Mouse (Mus musculus): ENCODE measurements around the gene Knstrn. TPM values are rescaled to one million over a fixed set of nuclear protein-coding genes. Genes with fewer than 3 reads are reported as not detected.

Gene Knstrn
- polyA plus RNA-seq, 1 experiment from 2014 or later, result 106 TPM

GRCm38 (mm10) chr2:118862340-118862675, 48.5 kb downstream of the Knstrn start:
- no peaks in the 10 kb centered on the region for H3K27me3 ChIP-seq (ENCODE audit: control insufficient read depth, insufficient read depth, low read length)
- H3K9ac ChIP-seq (ENCODE audit: low read length), result peak overlapping the region; percentile 68
- peak overlapping the region; percentile 17 to 41; a peak in 1 of 4 replicates for H3K27ac ChIP-seq (replicated peaks in 1 of 2; ENCODE audit: control insufficient read depth in 1 of 2, insufficient read depth in 1 of 2, low read depth in 2 of 2, low read length in 2 of 2)

GRCm38 (mm10) chr2:118870601-118871000, 56.8 kb downstream of the Knstrn start:
- ATAC-seq (ENCODE audit: insufficient number of reproducible peaks, insufficient read depth, low FRiP score, low read depth), result no peak
- H3K36me3 ChIP-seq (ENCODE audit: control insufficient read depth, insufficient read depth, low read length), result peaks cover 40% of the 10 kb centered on the region

More at GRCm38 (mm10) chr2:118862340-118862675, 48.5 kb downstream of the Knstrn start:
- peak overlapping the region; percentile 69 for H3K4me2 ChIP-seq (ENCODE audit: low read length)
- peak overlapping the region; percentile 53 to 70 for H3K4me3 ChIP-seq (ENCODE audit: control insufficient read depth in 1 of 2, insufficient read depth in 1 of 2, low read depth in 1 of 2, low read length in 2 of 2)
- H3K36me3 ChIP-seq (ENCODE audit: control insufficient read depth, insufficient read depth, low read length), result no peaks in the 10 kb centered on the region
- no peaks in the 10 kb centered on the region for H3K9me3 ChIP-seq (ENCODE audit: control insufficient read depth, low read length)
- ATAC-seq (ENCODE audit: insufficient number of reproducible peaks, insufficient read depth, low FRiP score, low read depth), result no peak
- H3K4me1 ChIP-seq (ENCODE audit: control insufficient read depth in 2 of 2, insufficient read depth in 2 of 2, low read length in 2 of 2), result peaks cover 0 to 14% of the 10 kb centered on the region in 2 experiments; a peak in 3 of 4 replicates
- 43% methylated on average over 3 of the region's 3 CpGs for WGBS

GRCm38 (mm10) chr2:118871032-118871431, 57.2 kb downstream of the Knstrn start:
- Histone ChIP-seq H3K4me3 (ENCODE audit: control insufficient read depth in 1 of 2, insufficient read depth in 1 of 2, low read depth in 1 of 2, low read length in 2 of 2) (no peak overlapping the region), H3K36me3 (ENCODE audit: control insufficient read depth, insufficient read depth, low read length) (peaks cover 42% of the 10 kb centered on the region), H3K27ac (replicated peaks in 1 of 2; ENCODE audit: control insufficient read depth in 1 of 2, insufficient read depth in 1 of 2, low read depth in 2 of 2, low read length in 2 of 2) (no peak overlapping the region), H3K27me3 (ENCODE audit: control insufficient read depth, insufficient read depth, low read length) (no peaks in the 10 kb centered on the region), H3K4me1 (ENCODE audit: control insufficient read depth in 2 of 2, insufficient read depth in 2 of 2, low read length in 2 of 2) (peaks cover 3 to 7% of the 10 kb centered on the region in 2 experiments; a peak in 2 of 4 replicates), H3K9ac (ENCODE audit: low read length) (no peak overlapping the region), H3K4me2 (ENCODE audit: low read length) (no peak overlapping the region), H3K9me3 (ENCODE audit: control insufficient read depth, low read length) (no peaks in the 10 kb centered on the region)
- 69% methylated on average over 1 of the region's 1 CpGs for WGBS
- ATAC-seq (ENCODE audit: insufficient number of reproducible peaks, insufficient read depth, low FRiP score, low read depth), result no peak

More at GRCm38 (mm10) chr2:118870601-118871000, 56.8 kb downstream of the Knstrn start:
- Histone ChIP-seq H3K4me3 (ENCODE audit: control insufficient read depth in 1 of 2, insufficient read depth in 1 of 2, low read depth in 1 of 2, low read length in 2 of 2) (no peak overlapping the region), H3K9ac (ENCODE audit: low read length) (no peak overlapping the region), H3K27me3 (ENCODE audit: control insufficient read depth, insufficient read depth, low read length) (no peaks in the 10 kb centered on the region), H3K9me3 (ENCODE audit: control insufficient read depth, low read length) (no peaks in the 10 kb centered on the region), H3K27ac (replicated peaks in 1 of 2; ENCODE audit: control insufficient read depth in 1 of 2, insufficient read depth in 1 of 2, low read depth in 2 of 2, low read length in 2 of 2) (no peak overlapping the region), H3K4me1 (ENCODE audit: control insufficient read depth in 2 of 2, insufficient read depth in 2 of 2, low read length in 2 of 2) (peaks cover 3 to 7% of the 10 kb centered on the region in 2 experiments; a peak in 2 of 4 replicates), H3K4me2 (ENCODE audit: low read length) (no peak overlapping the region)
- WGBS, result 89% methylated on average over 3 of the region's 3 CpGs

GRCm38 (mm10) chr2:118873018-118873417, 59.2 kb downstream of the Knstrn start:
- Histone ChIP-seq H3K9me3 (ENCODE audit: control insufficient read depth, low read length) (no peaks in the 10 kb centered on the region), H3K4me3 (ENCODE audit: control insufficient read depth in 1 of 2, insufficient read depth in 1 of 2, low read depth in 1 of 2, low read length in 2 of 2) (no peak overlapping the region), H3K9ac (ENCODE audit: low read length) (no peak overlapping the region), H3K36me3 (ENCODE audit: control insufficient read depth, insufficient read depth, low read length) (peaks cover 59% of the 10 kb centered on the region), H3K4me2 (ENCODE audit: low read length) (no peak overlapping the region), H3K27ac (replicated peaks in 1 of 2; ENCODE audit: control insufficient read depth in 1 of 2, insufficient read depth in 1 of 2, low read depth in 2 of 2, low read length in 2 of 2) (no peak overlapping the region), H3K4me1 (ENCODE audit: control insufficient read depth in 2 of 2, insufficient read depth in 2 of 2, low read length in 2 of 2) (peaks cover 3 to 7% of the 10 kb centered on the region in 2 experiments; a peak in 2 of 4 replicates), H3K27me3 (ENCODE audit: control insufficient read depth, insufficient read depth, low read length) (no peaks in the 10 kb centered on the region)
- ATAC-seq (ENCODE audit: insufficient number of reproducible peaks, insufficient read depth, low FRiP score, low read depth), result no peak
- 87% methylated on average over 5 of the region's 5 CpGs for WGBS

- 75% methylated on average over 6 of the region's 6 CpGs for WGBS
- no peak overlapping the region for H3K9ac ChIP-seq (ENCODE audit: low read length)
- H3K4me2 ChIP-seq (ENCODE audit: low read length), result no peak overlapping the region
- H3K27ac ChIP-seq (replicated peaks in 1 of 2; ENCODE audit: control insufficient read depth in 1 of 2, insufficient read depth in 1 of 2, low read depth in 2 of 2, low read length in 2 of 2), result no peak overlapping the region
- H3K27me3 ChIP-seq (ENCODE audit: control insufficient read depth, insufficient read depth, low read length), result no peaks in the 10 kb centered on the region
- no peaks in the 10 kb centered on the region for H3K9me3 ChIP-seq (ENCODE audit: control insufficient read depth, low read length)
- H3K36me3 ChIP-seq (ENCODE audit: control insufficient read depth, insufficient read depth, low read length), result peaks cover 65% of the 10 kb centered on the region
- ATAC-seq (ENCODE audit: insufficient number of reproducible peaks, insufficient read depth, low FRiP score, low read depth), result no peak
- no peak overlapping the region for H3K4me3 ChIP-seq (ENCODE audit: control insufficient read depth in 1 of 2, insufficient read depth in 1 of 2, low read depth in 1 of 2, low read length in 2 of 2)
- H3K4me1 ChIP-seq (ENCODE audit: control insufficient read depth in 2 of 2, insufficient read depth in 2 of 2, low read length in 2 of 2), result peaks cover 3 to 7% of the 10 kb centered on the region in 2 experiments; a peak in 2 of 4 replicates
Measured at GRCm38 (mm10) chr2:118873890-118874430, 60.2 kb downstream of the Knstrn start.

- no peak overlapping the region for H3K4me3 ChIP-seq (ENCODE audit: control insufficient read depth in 1 of 2, insufficient read depth in 1 of 2, low read depth in 1 of 2, low read length in 2 of 2)
- H3K9me3 ChIP-seq (ENCODE audit: control insufficient read depth, low read length), result no peaks in the 10 kb centered on the region
- H3K4me2 ChIP-seq (ENCODE audit: low read length), result no peak overlapping the region
- no peak for ATAC-seq (ENCODE audit: insufficient number of reproducible peaks, insufficient read depth, low FRiP score, low read depth)
- H3K36me3 ChIP-seq (ENCODE audit: control insufficient read depth, insufficient read depth, low read length), result peaks cover 56% of the 10 kb centered on the region
- no peak overlapping the region for H3K9ac ChIP-seq (ENCODE audit: low read length)
- WGBS, result 91% methylated on average over 8 of the region's 8 CpGs
- H3K27me3 ChIP-seq (ENCODE audit: control insufficient read depth, insufficient read depth, low read length), result no peaks in the 10 kb centered on the region
- H3K4me1 ChIP-seq (ENCODE audit: control insufficient read depth in 2 of 2, insufficient read depth in 2 of 2, low read length in 2 of 2), result peaks cover 3 to 7% of the 10 kb centered on the region in 2 experiments; a peak in 2 of 4 replicates
- H3K27ac ChIP-seq (replicated peaks in 1 of 2; ENCODE audit: control insufficient read depth in 1 of 2, insufficient read depth in 1 of 2, low read depth in 2 of 2, low read length in 2 of 2), result no peak overlapping the region
Measured at GRCm38 (mm10) chr2:118875316-118875715, 61.5 kb downstream of the Knstrn start.

GRCm38 (mm10) chr2:118876453-118876852, 62.6 kb downstream of the Knstrn start:
- Histone ChIP-seq H3K4me1 (ENCODE audit: control insufficient read depth in 2 of 2, insufficient read depth in 2 of 2, low read length in 2 of 2) (peaks cover 5 to 10% of the 10 kb centered on the region in 2 experiments; a peak in 2 of 4 replicates), H3K4me3 (ENCODE audit: control insufficient read depth in 1 of 2, insufficient read depth in 1 of 2, low read depth in 1 of 2, low read length in 2 of 2) (no peak overlapping the region), H3K4me2 (ENCODE audit: low read length) (no peak overlapping the region), H3K9me3 (ENCODE audit: control insufficient read depth, low read length) (no peaks in the 10 kb centered on the region), H3K36me3 (ENCODE audit: control insufficient read depth, insufficient read depth, low read length) (peaks cover 45% of the 10 kb centered on the region), H3K9ac (ENCODE audit: low read length) (no peak overlapping the region), H3K27ac (replicated peaks in 1 of 2; ENCODE audit: control insufficient read depth in 1 of 2, insufficient read depth in 1 of 2, low read depth in 2 of 2, low read length in 2 of 2) (no peak overlapping the region), H3K27me3 (ENCODE audit: control insufficient read depth, insufficient read depth, low read length) (no peaks in the 10 kb centered on the region)
- ATAC-seq (ENCODE audit: insufficient number of reproducible peaks, insufficient read depth, low FRiP score, low read depth), result no peak
- WGBS, result 96% methylated on average over 9 of the region's 9 CpGs

GRCm38 (mm10) chr2:118881019-118881418, 67.2 kb downstream of the Knstrn start:
- peaks cover 23% of the 10 kb centered on the region for H3K36me3 ChIP-seq (ENCODE audit: control insufficient read depth, insufficient read depth, low read length)
- ATAC-seq (ENCODE audit: insufficient number of reproducible peaks, insufficient read depth, low FRiP score, low read depth), result no peak
- H3K9ac ChIP-seq (ENCODE audit: low read length), result no peak overlapping the region
- no peak overlapping the region for H3K4me2 ChIP-seq (ENCODE audit: low read length)
- peaks cover 2 to 15% of the 10 kb centered on the region in 2 experiments; a peak in 3 of 4 replicates for H3K4me1 ChIP-seq (ENCODE audit: control insufficient read depth in 2 of 2, insufficient read depth in 2 of 2, low read length in 2 of 2)
- H3K27ac ChIP-seq (replicated peaks in 1 of 2; ENCODE audit: control insufficient read depth in 1 of 2, insufficient read depth in 1 of 2, low read depth in 2 of 2, low read length in 2 of 2), result peak overlapping the region in 1 of 2 experiments; percentile 31; a peak in 1 of 4 replicates
- 66% methylated on average over 4 of the region's 4 CpGs for WGBS
- no peak overlapping the region for H3K4me3 ChIP-seq (ENCODE audit: control insufficient read depth in 1 of 2, insufficient read depth in 1 of 2, low read depth in 1 of 2, low read length in 2 of 2)
- H3K9me3 ChIP-seq (ENCODE audit: control insufficient read depth, low read length), result no peaks in the 10 kb centered on the region
- H3K27me3 ChIP-seq (ENCODE audit: control insufficient read depth, insufficient read depth, low read length), result peaks cover 14% of the 10 kb centered on the region

All from heart, embryonic 14.5 days (tissue).